In the genomic region with DNA sequence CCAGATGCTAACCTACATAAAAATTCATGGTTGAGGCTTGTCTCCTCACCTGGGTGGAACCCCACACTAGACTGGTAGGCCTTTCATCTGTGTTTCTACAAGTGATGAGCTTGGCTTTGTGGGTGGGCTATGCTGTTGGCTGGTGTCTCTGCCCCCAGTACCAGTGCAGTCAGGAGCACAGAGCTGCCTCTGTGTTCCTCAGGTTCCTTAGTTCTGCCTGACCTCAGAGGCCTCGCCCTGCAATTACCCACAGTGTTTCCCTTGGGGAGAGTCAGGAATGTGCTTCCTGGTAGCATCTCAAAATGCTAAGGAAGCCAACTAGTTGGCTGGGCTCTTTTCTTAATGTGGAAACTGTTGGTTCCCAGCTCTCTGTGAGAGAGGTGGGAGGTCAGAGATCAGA, we compare ENCODE assay signal across 20 mouse cellular contexts.
"Had no signal": no experiment of that assay in that cellular context is flagged by ENCODE, and none has a peak within 500 bp of the region (broad histone marks: within the 10 kb centered on the region; RNA-seq: fewer than 3 reads in every experiment).

No protein-coding gene starts in this region.

- ATAC-seq: liver, postnatal 0 days; lung, postnatal 0 days; midbrain, embryonic 15.5 days had no signal

- H3K9ac ChIP-seq: liver, embryonic 14.5 days; liver, postnatal 0 days; lung, embryonic 14.5 days; midbrain, embryonic 12.5 days; midbrain, embryonic 15.5 days; neural tube, embryonic 12.5 days; neural tube, embryonic 15.5 days had no signal

- H3K27ac ChIP-seq: layer of hippocampus, adult 2 months; liver, embryonic 14.5 days; macrophage; midbrain, embryonic 12.5 days; midbrain, embryonic 15.5 days; neural tube, embryonic 12.5 days; neural tube, embryonic 15.5 days; stomach, postnatal 0 days had no signal

- H3K9me3 ChIP-seq: midbrain, embryonic 12.5 days; midbrain, embryonic 15.5 days; neural tube, embryonic 15.5 days had no signal

- H3K4me2 ChIP-seq: lung, embryonic 14.5 days; midbrain, embryonic 12.5 days; midbrain, embryonic 15.5 days; neural tube, embryonic 12.5 days; neural tube, embryonic 15.5 days had no signal

- H3K4me3 ChIP-seq: layer of hippocampus, adult 2 months; midbrain, embryonic 12.5 days; midbrain, embryonic 15.5 days; neural tube, embryonic 12.5 days; neural tube, embryonic 15.5 days had no signal

- H3K36me3 ChIP-seq: midbrain, embryonic 12.5 days; midbrain, embryonic 15.5 days; neural tube, embryonic 12.5 days; neural tube, embryonic 15.5 days had no signal

- DNase-seq: kidney, postnatal 14 days; kidney, postnatal 4 days; layer of hippocampus, adult 9-11 months; liver, postnatal 0 days; lung, embryonic 14.5 days; right cerebral cortex, adult 18-20 months; right cerebral cortex, postnatal 14 days; right cerebral cortex, postnatal 4 days; thymus, adult 2 months; thymus, postnatal 14 days; thymus, postnatal 4 days had no signal

- H3K27me3 ChIP-seq: midbrain, embryonic 12.5 days; midbrain, embryonic 15.5 days; neural tube, embryonic 12.5 days; neural tube, embryonic 15.5 days had no signal

- H3K4me1 ChIP-seq: midbrain, embryonic 12.5 days; midbrain, embryonic 15.5 days; neural tube, embryonic 12.5 days; neural tube, embryonic 15.5 days had no signal
